Mouse (Mus musculus): ENCODE results near the gene Cep78.
A peak's percentile ranks its signal among the peaks of the same experiment; 100 is the strongest.

Gene Cep78

GRCm38 (mm10) chr19:15965082-15965481, 19.7 kb downstream of the Cep78 start:
- peak; percentile 40 for DNase-seq (ENCODE audit: low spot score)

GRCm38 (mm10) chr19:15964533-15964932, 20.3 kb downstream of the Cep78 start:
- DNase-seq (ENCODE audit: low spot score) = no peak

- no peak for DNase-seq (ENCODE audit: low spot score)
Observed at GRCm38 (mm10) chr19:15963011-15963695, 21.6 kb downstream of the Cep78 start.

GRCm38 (mm10) chr19:15962313-15962712, 22.5 kb downstream of the Cep78 start:
- no peak for DNase-seq (ENCODE audit: low spot score)

- DNase-seq (ENCODE audit: low spot score) = no peak
Observed at GRCm38 (mm10) chr19:15950225-15950624, 34.6 kb downstream of the Cep78 start.

- no peak for DNase-seq (ENCODE audit: low spot score)
Observed at GRCm38 (mm10) chr19:15948867-15949266, 35.9 kb downstream of the Cep78 start.

GRCm38 (mm10) chr19:15948426-15948825, 36.4 kb downstream of the Cep78 start:
- DNase-seq (ENCODE audit: low spot score) = no peak

- DNase-seq (ENCODE audit: low spot score) = no peak
Observed at GRCm38 (mm10) chr19:15947237-15947636, 37.6 kb downstream of the Cep78 start, which contains the start of gene Psat1. Gene Psat1 (minus strand): TSS chr19:15947337.

GRCm38 (mm10) chr19:15946663-15947062, 38.1 kb downstream of the Cep78 start:
- no peak for DNase-seq (ENCODE audit: low spot score)

GRCm38 (mm10) chr19:15943117-15943423, 41.7 kb downstream of the Cep78 start:
- no peak for DNase-seq (ENCODE audit: low spot score)

- no peak for DNase-seq (ENCODE audit: low spot score)
Observed at GRCm38 (mm10) chr19:15942421-15943116, 42.2 kb downstream of the Cep78 start.

GRCm38 (mm10) chr19:15941399-15941798, 43.4 kb downstream of the Cep78 start:
- no peak for DNase-seq (ENCODE audit: low spot score)

- peak; percentile 21 for DNase-seq (ENCODE audit: low spot score)
Observed at GRCm38 (mm10) chr19:15925719-15926045, 59.1 kb downstream of the Cep78 start.

- peak; percentile 92 for DNase-seq (ENCODE audit: low spot score)
Observed at GRCm38 (mm10) chr19:15924866-15925718, 59.7 kb downstream of the Cep78 start.

GRCm38 (mm10) chr19:15924181-15924865, 60.5 kb downstream of the Cep78 start:
- DNase-seq (ENCODE audit: low spot score) = peak; percentile 58

- DNase-seq (ENCODE audit: low spot score) = peak; percentile 45
Observed at GRCm38 (mm10) chr19:15923426-15923825, 61.4 kb downstream of the Cep78 start.

- no peak for DNase-seq (ENCODE audit: low spot score)
Observed at GRCm38 (mm10) chr19:15919336-15919735, 65.5 kb downstream of the Cep78 start.

GRCm38 (mm10) chr19:15918111-15918510, 66.7 kb downstream of the Cep78 start:
- DNase-seq (ENCODE audit: low spot score) = no peak

- no peak for DNase-seq (ENCODE audit: low spot score)
Observed at GRCm38 (mm10) chr19:15913249-15913997, 71.4 kb downstream of the Cep78 start.

GRCm38 (mm10) chr19:15911441-15911840, 73.3 kb downstream of the Cep78 start:
- no peak for DNase-seq (ENCODE audit: low spot score)

GRCm38 (mm10) chr19:15910987-15911386, 73.8 kb downstream of the Cep78 start:
- DNase-seq (ENCODE audit: low spot score) = no peak

- no peak for DNase-seq (ENCODE audit: low spot score)
Observed at GRCm38 (mm10) chr19:15910488-15910887, 74.3 kb downstream of the Cep78 start.
